Mouse (Mus musculus): ENCODE results near the gene Brf1. TPM values are rescaled to one million over a fixed set of nuclear protein-coding genes. Genes with fewer than 3 reads are reported as not detected.

Gene Brf1
- polyA plus RNA-seq (2015; fragmentation: Nextera tagmentation; extraction: Ambion mirVana), result 36.5 and 41.6 TPM in 2 replicates

DNA sequence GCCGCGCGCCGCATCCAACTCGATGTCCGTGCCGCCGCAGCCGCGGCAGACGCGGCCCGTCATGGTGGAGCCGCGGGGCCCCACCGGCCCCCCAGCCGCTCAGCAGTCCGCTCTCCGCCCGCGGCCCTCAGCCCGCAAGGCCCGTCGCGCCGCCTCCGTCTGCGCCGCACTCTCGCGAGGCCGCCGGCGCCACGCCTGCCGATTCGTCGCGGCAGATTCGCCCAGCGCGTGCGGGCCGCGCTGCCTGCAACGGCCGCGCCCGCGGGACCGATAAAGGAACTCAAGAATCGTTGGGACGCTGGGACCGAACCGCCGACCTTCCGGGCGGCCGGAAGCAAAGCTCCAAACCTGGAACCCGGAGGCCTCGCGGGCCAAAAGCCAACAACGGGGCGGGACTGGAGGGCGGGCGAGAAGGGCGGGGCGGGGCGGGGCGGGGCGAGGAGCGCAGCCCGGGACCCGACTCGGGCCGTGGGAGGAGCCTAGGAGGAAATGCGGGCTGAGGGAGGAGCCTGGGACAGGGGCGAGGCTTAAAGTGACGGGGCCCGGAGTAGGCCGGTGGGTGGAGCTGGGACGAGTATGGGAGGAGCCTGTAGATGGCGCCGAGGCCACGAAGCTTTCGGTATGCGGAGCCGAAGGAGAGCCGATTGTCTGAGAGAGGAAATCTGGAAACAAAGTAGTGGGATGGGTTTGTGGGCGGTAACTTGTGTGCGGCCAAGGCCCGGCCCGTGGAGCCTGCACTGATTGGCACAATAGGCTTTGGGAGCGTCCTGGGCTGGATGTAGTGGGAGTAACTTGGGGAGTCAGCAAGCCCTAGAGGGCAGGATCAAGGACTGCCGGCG is at the start of gene Brf1:
Gene Brf1 (minus strand): TSS at position 411 of the 839 bp plus-strand sequence.
- Histone ChIP-seq H3K27me3 (replicated peaks; ENCODE audit: control insufficient read depth, insufficient read depth, low read length) (no peaks in the 10 kb centered on the region), H3K9ac (ENCODE audit: low read depth, low read length) (peak within 1 kb of the TSS; percentile 96), H3K4me3 (ENCODE audit: low read length) (peak within 1 kb of the TSS; percentile 84), H3K36me3 (ENCODE audit: control insufficient read depth, insufficient read depth, low read length) (no peaks in the 10 kb centered on the region), H3K27ac (ENCODE audit: low read length) (peak within 1 kb of the TSS; percentile 98), H3K4me2 (ENCODE audit: low read depth, low read length) (peak within 1 kb of the TSS; percentile 73), H3K9me3 (ENCODE audit: control insufficient read depth, low read length) (no peaks in the 10 kb centered on the region), H3K4me1 (ENCODE audit: control insufficient read depth, insufficient read depth, low read length) (peaks cover 15% of the 10 kb centered on the region)
- WGBS, result under 1% methylated on average over 92 of the region's 96 CpGs
- peak; percentile 96 for ATAC-seq

DNA sequence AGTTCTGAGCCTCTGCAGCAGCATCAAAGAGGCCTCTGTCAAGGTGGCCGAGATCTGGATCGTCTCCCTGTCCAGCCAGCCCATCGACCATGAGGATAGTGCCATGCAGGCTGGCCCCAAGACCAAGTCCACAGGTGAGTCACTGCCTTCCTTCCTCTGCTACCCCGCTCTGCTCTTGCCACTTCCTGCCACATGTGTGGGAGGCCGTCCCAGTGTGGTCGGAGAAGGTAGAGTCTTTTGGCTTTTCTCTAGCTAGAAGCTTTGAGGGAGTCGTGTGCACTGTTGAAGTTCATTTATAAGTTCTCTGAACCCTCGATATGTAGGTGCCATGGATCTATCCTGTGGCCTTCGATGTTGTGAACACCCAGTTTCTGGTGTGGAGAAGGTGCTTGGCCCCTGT is 49.3 kb upstream of the Brf1 start:
- H3K27me3 ChIP-seq (replicated peaks; ENCODE audit: control insufficient read depth, insufficient read depth, low read length), result no peaks in the 10 kb centered on the region
- H3K9ac ChIP-seq (ENCODE audit: low read depth, low read length), result no peak overlapping the region
- WGBS, result 92% methylated on average over 9 of the region's 9 CpGs
- H3K4me1 ChIP-seq (ENCODE audit: control insufficient read depth, insufficient read depth, low read length), result peaks cover 5% of the 10 kb centered on the region
- peaks cover 11% of the 10 kb centered on the region; the same call in 1 of the 2 replicates for H3K36me3 ChIP-seq (ENCODE audit: control insufficient read depth, insufficient read depth, low read length)
- no peak for ATAC-seq
- H3K4me3 ChIP-seq (ENCODE audit: low read length), result no peak overlapping the region
- no peak overlapping the region for H3K4me2 ChIP-seq (ENCODE audit: low read depth, low read length)
- H3K9me3 ChIP-seq (ENCODE audit: control insufficient read depth, low read length), result no peaks in the 10 kb centered on the region
- H3K27ac ChIP-seq (ENCODE audit: low read length), result no peak overlapping the region

DNA sequence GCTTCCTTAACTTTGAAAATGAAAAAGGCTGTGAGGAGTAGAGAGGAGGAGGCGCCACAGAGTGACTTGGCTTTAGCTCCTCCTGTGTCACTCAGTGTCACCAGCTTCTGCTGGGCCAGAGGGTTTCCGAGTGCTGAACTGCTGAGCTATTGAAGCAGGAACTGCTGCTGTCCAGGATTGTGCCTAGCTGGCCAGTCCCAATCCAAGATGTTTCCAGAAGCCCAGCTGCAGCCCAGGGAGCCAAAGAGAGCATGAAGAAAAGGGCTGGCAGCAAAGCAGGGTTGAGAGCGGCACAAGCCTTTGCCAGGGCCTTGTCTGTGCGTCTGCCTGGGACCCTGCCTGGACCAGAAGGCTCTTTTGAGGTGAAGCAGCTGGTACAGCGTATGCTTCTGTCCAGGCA is 47.6 kb upstream of the Brf1 start:
- Histone ChIP-seq H3K9ac (ENCODE audit: low read depth, low read length) (no peak overlapping the region), H3K36me3 (ENCODE audit: control insufficient read depth, insufficient read depth, low read length) (peaks cover 8% of the 10 kb centered on the region; the same call in 1 of the 2 replicates), H3K4me3 (ENCODE audit: low read length) (no peak overlapping the region), H3K4me1 (ENCODE audit: control insufficient read depth, insufficient read depth, low read length) (peaks cover 5% of the 10 kb centered on the region), H3K27ac (ENCODE audit: low read length) (no peak overlapping the region), H3K4me2 (ENCODE audit: low read depth, low read length) (no peak overlapping the region), H3K9me3 (ENCODE audit: control insufficient read depth, low read length) (no peaks in the 10 kb centered on the region), H3K27me3 (replicated peaks; ENCODE audit: control insufficient read depth, insufficient read depth, low read length) (no peaks in the 10 kb centered on the region)
- 93% methylated on average over 5 of the region's 5 CpGs for WGBS
- no peak for ATAC-seq

DNA sequence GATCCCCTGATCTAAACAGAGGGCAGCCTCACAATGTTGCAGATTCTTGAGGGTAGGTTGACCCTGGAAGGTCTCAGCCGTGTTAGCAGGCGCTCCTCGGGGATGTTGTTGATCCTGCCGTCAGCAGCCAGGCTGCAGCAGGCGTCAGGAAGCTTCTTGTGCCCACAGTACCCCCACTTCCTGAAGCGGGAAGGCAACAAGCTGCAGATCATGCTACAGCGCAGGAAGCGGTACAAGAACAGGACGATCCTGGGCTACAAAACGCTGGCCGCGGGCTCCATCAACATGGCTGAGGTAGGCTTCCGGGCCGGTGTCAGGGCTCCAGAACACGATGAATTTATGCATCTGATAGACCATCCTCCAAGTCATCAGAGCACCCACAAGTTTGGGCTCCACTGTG is 46.4 kb upstream of the Brf1 start:
- no peaks in the 10 kb centered on the region for H3K27me3 ChIP-seq (replicated peaks; ENCODE audit: control insufficient read depth, insufficient read depth, low read length)
- no peak overlapping the region for H3K27ac ChIP-seq (ENCODE audit: low read length)
- H3K9me3 ChIP-seq (ENCODE audit: control insufficient read depth, low read length), result no peaks in the 10 kb centered on the region
- no peak for ATAC-seq
- H3K36me3 ChIP-seq (ENCODE audit: control insufficient read depth, insufficient read depth, low read length), result peaks cover 8% of the 10 kb centered on the region; the same call in 1 of the 2 replicates
- H3K4me1 ChIP-seq (ENCODE audit: control insufficient read depth, insufficient read depth, low read length), result peaks cover 4% of the 10 kb centered on the region
- no peak overlapping the region for H3K4me2 ChIP-seq (ENCODE audit: low read depth, low read length)
- no peak overlapping the region for H3K9ac ChIP-seq (ENCODE audit: low read depth, low read length)
- H3K4me3 ChIP-seq (ENCODE audit: low read length), result no peak overlapping the region
- WGBS, result 87% methylated on average over 15 of the region's 15 CpGs

DNA sequence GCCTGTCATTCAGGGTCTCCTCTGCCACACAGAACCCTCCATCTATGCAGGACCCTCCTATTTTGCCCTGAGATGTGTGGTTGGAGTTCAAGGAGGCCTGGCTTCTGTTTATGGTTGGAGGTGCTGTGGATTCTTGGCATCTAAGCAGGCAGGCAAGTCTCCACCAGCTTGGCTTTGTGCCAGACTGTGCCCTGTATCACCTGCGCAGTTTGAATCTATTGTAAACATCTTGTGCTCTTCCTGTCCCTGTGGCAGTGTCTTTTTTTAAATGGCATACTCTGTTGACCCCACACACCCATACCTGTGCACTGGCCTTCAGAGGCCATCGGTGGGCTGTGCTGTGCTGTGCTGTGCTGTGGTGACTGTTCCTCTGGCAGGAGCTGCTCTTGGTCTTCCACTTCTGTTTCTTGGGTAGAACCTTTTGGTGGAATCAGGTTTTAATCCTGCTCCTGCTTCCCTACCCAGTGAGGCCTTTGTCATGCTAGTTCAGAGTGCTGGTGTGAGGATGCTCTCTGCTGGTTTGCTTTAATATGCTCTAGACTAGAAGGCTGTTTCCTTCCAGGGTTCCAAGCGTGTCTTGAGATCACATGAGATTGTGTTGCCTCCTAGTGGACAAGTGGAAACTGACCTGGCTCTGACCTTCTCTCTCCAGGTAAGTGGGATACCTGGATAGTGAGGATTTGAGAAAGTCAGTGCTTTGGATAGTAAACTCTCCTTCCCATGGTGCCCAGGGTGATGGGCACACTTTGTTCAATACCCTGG is 44.6 kb upstream of the Brf1 start:
- Histone ChIP-seq H3K4me2 (ENCODE audit: low read depth, low read length) (no peak overlapping the region), H3K9me3 (ENCODE audit: control insufficient read depth, low read length) (no peaks in the 10 kb centered on the region), H3K27me3 (replicated peaks; ENCODE audit: control insufficient read depth, insufficient read depth, low read length) (no peaks in the 10 kb centered on the region), H3K27ac (ENCODE audit: low read length) (no peak overlapping the region), H3K4me3 (ENCODE audit: low read length) (no peak overlapping the region), H3K4me1 (ENCODE audit: control insufficient read depth, insufficient read depth, low read length) (no peaks in the 10 kb centered on the region), H3K36me3 (ENCODE audit: control insufficient read depth, insufficient read depth, low read length) (peaks cover 1% of the 10 kb centered on the region; the same call in 1 of the 2 replicates), H3K9ac (ENCODE audit: low read depth, low read length) (no peak overlapping the region)
- ATAC-seq, result no peak
- 77% methylated on average over 3 of the region's 3 CpGs for WGBS

DNA sequence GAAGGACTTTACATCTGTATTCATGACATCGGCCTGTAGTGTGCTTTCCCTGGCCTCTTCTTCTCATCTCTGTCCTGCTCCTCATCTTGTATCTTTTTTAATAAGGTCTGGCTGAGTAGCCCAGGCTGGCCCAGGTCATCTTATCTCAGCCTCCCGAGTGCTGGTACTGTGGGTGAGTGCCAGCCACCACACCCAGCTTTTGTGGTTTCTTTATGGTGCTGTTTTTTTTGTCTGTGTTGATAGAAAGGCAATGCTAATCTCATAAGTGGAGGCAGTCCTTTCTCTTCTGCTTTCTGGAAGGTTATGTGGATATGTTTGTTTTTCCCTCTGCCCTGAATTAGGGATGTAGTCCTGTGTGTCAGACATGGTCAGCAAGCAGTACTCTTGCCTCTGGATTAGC is 42.0 kb upstream of the Brf1 start:
- Histone ChIP-seq H3K27me3 (replicated peaks; ENCODE audit: control insufficient read depth, insufficient read depth, low read length) (no peaks in the 10 kb centered on the region), H3K4me3 (ENCODE audit: low read length) (no peak overlapping the region), H3K27ac (ENCODE audit: low read length) (no peak overlapping the region), H3K4me1 (ENCODE audit: control insufficient read depth, insufficient read depth, low read length) (no peaks in the 10 kb centered on the region), H3K36me3 (ENCODE audit: control insufficient read depth, insufficient read depth, low read length) (no peaks in the 10 kb centered on the region), H3K9me3 (ENCODE audit: control insufficient read depth, low read length) (no peaks in the 10 kb centered on the region), H3K9ac (ENCODE audit: low read depth, low read length) (no peak overlapping the region), H3K4me2 (ENCODE audit: low read depth, low read length) (no peak overlapping the region)
- ATAC-seq, result no peak
- WGBS, result 73% methylated on average over 2 of the region's 2 CpGs

DNA sequence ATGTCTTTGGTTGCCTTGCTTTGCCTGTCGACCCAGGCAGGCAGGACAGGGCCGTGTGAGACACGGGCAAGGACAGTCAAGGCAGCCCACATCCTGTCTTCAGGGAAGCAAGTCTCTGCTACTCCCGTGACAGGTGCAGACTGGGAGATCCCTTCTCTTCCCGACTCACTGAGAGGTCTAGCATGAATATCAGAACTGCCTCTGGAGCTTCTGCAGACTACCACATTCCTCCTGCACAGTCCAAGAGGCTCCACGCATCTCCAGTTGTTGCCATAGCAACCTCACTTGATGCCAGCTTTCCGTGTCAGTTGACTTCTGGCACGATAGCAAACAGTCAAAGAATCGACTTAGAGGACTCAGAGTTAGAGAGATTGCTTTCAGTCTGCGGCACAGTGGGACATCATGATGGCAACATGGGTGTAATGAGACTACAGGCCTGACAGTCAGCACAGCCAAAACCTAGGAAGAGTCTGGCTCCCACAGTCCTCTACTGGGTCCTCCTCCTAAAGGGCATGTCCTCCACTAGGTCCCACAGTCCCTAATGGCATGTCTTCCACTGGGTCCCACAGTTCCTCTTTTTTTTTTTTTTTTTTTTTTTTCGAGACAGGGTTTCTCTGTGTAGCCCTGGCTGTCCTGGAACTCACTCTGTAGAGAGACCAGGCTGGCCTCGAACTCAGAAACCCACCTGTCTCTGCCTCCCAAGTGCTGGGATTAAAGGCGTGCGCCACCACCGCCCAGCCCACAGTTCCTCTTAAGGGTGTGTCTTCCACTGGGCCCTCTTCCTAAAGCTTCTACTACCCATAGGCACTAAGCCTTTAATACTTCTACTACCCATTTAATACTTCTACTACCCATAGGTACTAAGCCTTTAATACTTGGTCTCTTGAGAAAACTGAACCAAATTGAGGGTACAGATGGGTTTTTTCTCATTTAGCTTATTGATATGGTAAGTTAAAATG is 41.3 kb upstream of the Brf1 start:
- no peak overlapping the region for H3K4me3 ChIP-seq (ENCODE audit: low read length)
- no peaks in the 10 kb centered on the region for H3K27me3 ChIP-seq (replicated peaks; ENCODE audit: control insufficient read depth, insufficient read depth, low read length)
- no peak overlapping the region for H3K4me2 ChIP-seq (ENCODE audit: low read depth, low read length)
- no peak for ATAC-seq
- no peaks in the 10 kb centered on the region for H3K36me3 ChIP-seq (ENCODE audit: control insufficient read depth, insufficient read depth, low read length)
- no peak overlapping the region for H3K9ac ChIP-seq (ENCODE audit: low read depth, low read length)
- WGBS, result 65% methylated on average over 15 of the region's 15 CpGs
- no peaks in the 10 kb centered on the region for H3K4me1 ChIP-seq (ENCODE audit: control insufficient read depth, insufficient read depth, low read length)
- no peak overlapping the region for H3K27ac ChIP-seq (ENCODE audit: low read length)
- H3K9me3 ChIP-seq (ENCODE audit: control insufficient read depth, low read length), result no peaks in the 10 kb centered on the region

DNA sequence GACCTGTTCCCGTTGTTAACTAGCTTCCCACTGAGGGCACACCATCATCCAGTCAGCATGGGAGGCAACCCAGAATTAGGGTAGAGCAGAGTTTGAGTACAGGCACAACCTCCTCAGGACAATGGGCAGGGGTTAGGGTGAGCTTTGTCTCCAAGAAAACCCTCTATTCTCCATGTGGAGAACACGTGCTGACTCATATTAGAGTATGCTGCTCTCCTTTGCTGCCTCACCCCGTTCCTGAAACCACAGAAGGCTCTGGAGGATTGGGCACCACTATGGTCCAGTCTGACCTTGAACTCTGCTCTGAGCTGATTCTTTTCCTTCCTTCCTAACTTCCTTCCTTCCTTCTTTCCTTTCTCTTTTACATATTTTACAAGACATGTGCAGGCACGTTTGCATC is 37.9 kb upstream of the Brf1 start:
- no peak for ATAC-seq
- 90% methylated on average over 4 of the region's 4 CpGs for WGBS
- no peaks in the 10 kb centered on the region for H3K9me3 ChIP-seq (ENCODE audit: control insufficient read depth, low read length)

DNA sequence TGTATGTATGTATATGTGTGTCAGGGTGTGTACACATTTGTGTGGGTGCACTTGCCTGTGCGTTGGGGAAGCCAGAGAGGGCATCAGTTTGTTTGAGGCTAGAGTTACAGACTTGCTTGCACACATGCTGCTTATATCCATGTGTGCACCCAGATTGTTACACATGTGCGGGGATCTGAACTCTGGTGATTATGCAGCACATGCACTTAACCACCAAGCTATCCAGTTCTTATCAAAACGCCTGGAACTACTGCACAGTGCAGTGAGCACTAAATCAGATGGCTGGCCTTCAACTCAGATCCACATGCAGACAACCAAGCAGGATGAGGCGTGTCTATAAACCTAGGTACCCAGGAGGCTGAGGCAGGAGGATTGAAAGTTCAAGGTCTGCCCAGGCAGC is 36.5 kb upstream of the Brf1 start:
- Histone ChIP-seq H3K4me1 (ENCODE audit: control insufficient read depth, insufficient read depth, low read length) (no peaks in the 10 kb centered on the region), H3K9ac (ENCODE audit: low read depth, low read length) (no peak overlapping the region), H3K27ac (ENCODE audit: low read length) (no peak overlapping the region), H3K4me2 (ENCODE audit: low read depth, low read length) (no peak overlapping the region), H3K9me3 (ENCODE audit: control insufficient read depth, low read length) (no peaks in the 10 kb centered on the region), H3K36me3 (ENCODE audit: control insufficient read depth, insufficient read depth, low read length) (no peaks in the 10 kb centered on the region; the same call in 1 of the 2 replicates), H3K27me3 (replicated peaks; ENCODE audit: control insufficient read depth, insufficient read depth, low read length) (no peaks in the 10 kb centered on the region), H3K4me3 (ENCODE audit: low read length) (no peak overlapping the region)
- WGBS, result 77% methylated on average over 4 of the region's 4 CpGs
- ATAC-seq, result no peak

More for the DNA sequence above, 37.9 kb upstream of the Brf1 start:
- Histone ChIP-seq H3K9ac (ENCODE audit: low read depth, low read length) (no peak overlapping the region), H3K27me3 (replicated peaks; ENCODE audit: control insufficient read depth, insufficient read depth, low read length) (no peaks in the 10 kb centered on the region), H3K36me3 (ENCODE audit: control insufficient read depth, insufficient read depth, low read length) (no peaks in the 10 kb centered on the region), H3K4me3 (ENCODE audit: low read length) (no peak overlapping the region), H3K27ac (ENCODE audit: low read length) (no peak overlapping the region), H3K4me2 (ENCODE audit: low read depth, low read length) (no peak overlapping the region), H3K4me1 (ENCODE audit: control insufficient read depth, insufficient read depth, low read length) (no peaks in the 10 kb centered on the region)
